Mouse (Mus musculus) lung, postnatal 0 days (tissue): ENCODE measurements around the gene Plxnd1. TPM values are rescaled to one million over a fixed set of nuclear protein-coding genes. Genes with fewer than 3 reads are reported as not detected.

Experiments
- ATAC-seq: fragments of 200-750 bp; cut with Nextera tagmentation; 2 replicates; pipeline ENCODE4 v1.8.0; 2017; ENCODE audit warnings: moderate library complexity
- DNase-seq: peaks from one replicate; pipeline ENCODE4 v3.0.0-alpha.2; 2016; ENCODE audit warnings: low spot score
- H3K27ac ChIP-seq: fragments of 300-500 bp; sonication (generic); 2 replicates; pipeline ENCODE4 v1.5.1; 2014; ENCODE audit warnings: antibody characterized with exemption, mild to moderate bottlenecking, low read length, mixed read lengths
- H3K27me3 ChIP-seq: fragments of 300-500 bp; sonication (generic); replicated peaks from 2 replicates; pipeline ENCODE4 v1.6.1; 2014; ENCODE audit warnings: low read length, mixed read lengths; ENCODE audit not compliant: insufficient read depth
- H3K36me3 ChIP-seq: fragments of 300-500 bp; sonication (generic); 2 replicates; pipeline ENCODE4 v1.6.1; 2014; ENCODE audit warnings: low read length, mixed read lengths; ENCODE audit not compliant: insufficient read depth
- H3K4me1 ChIP-seq: fragments of 300-500 bp; sonication (generic); 2 replicates; pipeline ENCODE4 v1.6.1; 2014; ENCODE audit warnings: antibody characterized with exemption, low read depth, low read length, mixed read lengths; ENCODE audit not compliant: insufficient read depth
- H3K4me2 ChIP-seq: fragments of 300-500 bp; sonication (generic); replicated peaks from 2 replicates; pipeline ENCODE4 v1.6.1; 2014; ENCODE audit warnings: low read depth, mild to moderate bottlenecking, low read length, moderate library complexity, mixed read lengths
- H3K4me3 ChIP-seq: fragments of 300-500 bp; sonication (generic); 2 replicates; pipeline ENCODE4 v1.5.1; 2014; ENCODE audit warnings: low read depth, low read length
- H3K9ac ChIP-seq: fragments of 300-500 bp; sonication (generic); replicated peaks from 2 replicates; pipeline ENCODE4 v1.6.1; 2014; ENCODE audit warnings: low read depth, mild to moderate bottlenecking
- H3K9me3 ChIP-seq: fragments of 300-500 bp; sonication (generic); 2 replicates; pipeline ENCODE4 v1.6.1; 2016; ENCODE audit warnings: low read length, mixed read lengths
- CTCF ChIP-seq: IDR thresholded peaks from 2 replicates; pipeline ENCODE4 v1.5.1; 2016; ENCODE audit warnings: antibody characterized with exemption, mild to moderate bottlenecking
- EP300 ChIP-seq: IDR thresholded peaks from 2 replicates; pipeline ENCODE4 v1.6.1; 2016; ENCODE audit warnings: antibody characterized with exemption, mild to moderate bottlenecking, control low read depth
- WGBS: fragments of 180-500 bp; shearing (Covaris S2); extraction: QIAGEN DNeasy Blood & Tissue Kit; methylation state at CpG from one replicate; pipeline ENCODE4 v1.1.7; 2014; 5-methylcytosine and 5-hydroxymethylcytosine counted together
- polyA plus RNA-seq: library from polyadenylated mRNA; unstranded; fragments of >200 nt; fragmentation: Nextera tagmentation; extraction: Ambion mirVana; gene quantifications from 2 replicates; pipeline ENCODE4 v1.2.1, GENCODE M21; 2015

Plxnd1 gene
- polyA plus RNA-seq, 1 experiment from 2014 or later: 26.9 TPM

DNA sequence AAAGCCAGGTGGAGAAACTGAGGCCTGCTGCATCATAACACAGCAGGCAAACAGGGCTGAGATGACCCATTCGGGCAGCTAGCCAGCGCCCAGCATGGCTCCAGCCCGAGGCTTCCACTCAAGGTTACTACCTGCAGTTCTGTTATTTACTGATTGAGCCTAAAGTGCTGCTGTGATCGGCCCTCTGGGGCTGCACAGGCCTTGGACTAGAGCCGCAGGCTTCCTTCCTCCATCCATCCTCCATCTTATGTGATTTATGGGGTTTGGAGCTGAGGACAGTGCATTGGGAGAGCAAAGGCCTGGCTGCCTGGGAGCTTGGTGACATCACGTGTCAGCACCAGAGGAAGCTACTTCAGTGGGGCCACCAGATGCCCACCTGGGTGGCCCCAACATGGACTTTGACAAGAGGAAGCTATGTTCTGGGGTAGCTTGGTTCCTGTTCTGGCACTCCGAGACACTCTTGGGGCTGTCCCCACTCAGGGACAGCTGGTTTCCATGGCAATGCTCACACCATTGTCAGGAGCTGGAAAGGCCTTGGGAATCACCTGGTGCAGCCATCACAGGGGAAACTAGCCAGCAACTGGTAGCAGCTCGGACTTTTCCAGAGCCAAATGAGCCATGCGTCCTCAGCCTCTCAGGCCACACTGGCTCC is 7.6 kb downstream of the Plxnd1 start:
- Histone ChIP-seq H3K4me3 (no peak overlapping the region), H3K27ac (no peak overlapping the region), H3K4me1 (peaks cover 22% of the 10 kb centered on the region), H3K36me3 (no peaks in the 10 kb centered on the region), H3K9me3 (no peaks in the 10 kb centered on the region), H3K9ac (no peak overlapping the region), H3K4me2 (no peak overlapping the region), H3K27me3 (no peaks in the 10 kb centered on the region)
- DNase-seq: no peak
- TF ChIP-seq CTCF (no peak), EP300 (no peak)
- no peak for ATAC-seq
- 35% methylated on average over 9 of the region's 9 CpGs for WGBS

DNA sequence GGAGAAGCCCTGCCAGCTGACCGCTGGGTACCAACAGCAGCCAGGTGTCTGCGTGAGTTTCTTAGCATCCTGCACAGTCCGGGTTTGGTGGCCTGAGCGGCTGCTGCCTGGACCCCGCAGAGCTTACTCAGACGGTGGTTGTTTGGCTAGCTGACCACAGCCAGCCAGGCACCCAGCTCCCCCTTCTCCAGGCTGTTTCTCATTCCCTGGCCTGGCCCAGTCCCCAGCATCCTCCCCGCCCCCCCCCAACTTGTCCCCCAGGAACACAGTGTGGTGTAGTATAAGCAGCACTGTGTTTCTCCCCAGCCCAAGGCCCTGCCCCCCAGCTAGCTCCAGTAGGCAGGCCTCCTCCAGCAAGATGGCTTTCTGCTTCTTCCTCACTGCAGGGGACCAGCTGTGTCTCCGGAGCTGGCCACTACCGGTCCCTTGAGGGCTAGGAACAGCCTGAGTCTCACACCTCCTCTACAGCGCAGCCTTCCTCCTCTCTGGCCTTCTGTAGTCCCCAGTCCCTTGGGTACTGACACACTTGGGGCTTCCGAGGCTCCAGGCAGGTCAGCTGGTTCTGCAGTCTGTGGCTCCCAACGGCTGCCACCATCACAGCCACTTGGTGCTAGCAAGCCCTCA is 8.2 kb downstream of the Plxnd1 start:
- ATAC-seq (no peak), DNase-seq (no peak)
- H3K27me3 ChIP-seq: no peaks in the 10 kb centered on the region
- H3K4me3 ChIP-seq: no peak overlapping the region
- no peak overlapping the region for H3K9ac ChIP-seq
- H3K36me3 ChIP-seq: no peaks in the 10 kb centered on the region
- H3K4me2 ChIP-seq: 0 out of 2 replicates have a peak overlapping the region, but pooled peaks have one; percentile 11
- TF ChIP-seq EP300 (no peak), CTCF (no peak)
- no peak overlapping the region for H3K27ac ChIP-seq
- H3K4me1 ChIP-seq: peaks cover 22% of the 10 kb centered on the region
- H3K9me3 ChIP-seq: no peaks in the 10 kb centered on the region
- 41% methylated on average over 12 of the region's 12 CpGs for WGBS

DNA sequence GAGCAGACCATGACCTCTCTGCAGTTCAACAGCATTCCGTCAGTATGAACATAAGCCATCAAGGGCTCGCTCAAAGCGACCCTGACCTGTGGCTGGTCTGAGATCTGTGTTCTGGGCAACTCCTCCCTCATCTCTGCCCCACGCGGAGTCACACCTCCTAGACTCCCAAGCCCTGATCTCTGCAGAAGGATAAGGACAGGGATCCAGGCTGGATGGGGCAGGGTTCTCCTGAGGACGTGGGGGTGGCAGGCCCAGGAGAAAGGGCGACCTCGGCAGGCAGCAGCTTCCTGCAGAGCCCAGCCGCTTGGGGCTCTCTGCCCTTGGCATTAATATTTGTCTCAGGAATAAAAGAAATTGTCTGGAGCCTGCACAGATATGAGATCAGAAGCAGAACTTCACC is 9.2 kb downstream of the Plxnd1 start:
- no peaks in the 10 kb centered on the region for H3K9me3 ChIP-seq
- peaks cover 22% of the 10 kb centered on the region for H3K4me1 ChIP-seq
- H3K36me3 ChIP-seq: no peaks in the 10 kb centered on the region
- WGBS: 32% methylated on average over 9 of the region's 9 CpGs
- TF ChIP-seq CTCF (no peak), EP300 (no peak)
- no peak for ATAC-seq
- H3K4me2 ChIP-seq: no peak overlapping the region; the same call in 1 of the 2 replicates
- DNase-seq: no peak
- H3K27ac ChIP-seq: no peak overlapping the region; the same call in 1 of the 2 replicates
- no peaks in the 10 kb centered on the region for H3K27me3 ChIP-seq
- no peak overlapping the region for H3K9ac ChIP-seq
- no peak overlapping the region for H3K4me3 ChIP-seq

DNA sequence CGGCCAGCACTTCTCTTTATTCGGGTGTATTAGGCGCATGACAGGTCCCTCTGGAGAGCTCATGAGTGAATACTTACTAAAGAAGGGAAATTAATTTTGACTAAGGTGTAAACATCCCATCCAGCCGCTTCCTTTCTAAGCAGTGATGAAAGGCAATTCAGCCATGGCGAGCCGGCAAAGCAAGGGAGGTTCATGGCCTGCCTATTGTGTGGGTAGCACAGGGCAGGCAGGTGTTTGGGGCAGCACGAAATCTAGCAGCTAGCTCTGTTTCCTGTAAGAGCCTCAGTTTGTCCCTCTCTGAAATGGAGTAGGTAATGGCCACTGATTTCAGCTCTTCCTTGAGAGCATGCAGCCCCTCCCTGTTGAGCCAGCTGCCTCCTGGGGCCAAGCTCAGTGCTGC is 10.2 kb downstream of the Plxnd1 start:
- Histone ChIP-seq H3K9ac (no peak overlapping the region), H3K27ac (no peak overlapping the region), H3K36me3 (peaks cover 8% of the 10 kb centered on the region; the same call in 1 of the 2 replicates), H3K27me3 (no peaks in the 10 kb centered on the region), H3K4me1 (peaks cover 22% of the 10 kb centered on the region), H3K9me3 (no peaks in the 10 kb centered on the region), H3K4me3 (no peak overlapping the region), H3K4me2 (peak overlapping the region; percentile 8; the same call in 1 of the 2 replicates)
- ATAC-seq (no peak), DNase-seq (no peak)
- TF ChIP-seq CTCF (no peak), EP300 (no peak)
- 58% methylated on average over 7 of the region's 7 CpGs for WGBS

DNA sequence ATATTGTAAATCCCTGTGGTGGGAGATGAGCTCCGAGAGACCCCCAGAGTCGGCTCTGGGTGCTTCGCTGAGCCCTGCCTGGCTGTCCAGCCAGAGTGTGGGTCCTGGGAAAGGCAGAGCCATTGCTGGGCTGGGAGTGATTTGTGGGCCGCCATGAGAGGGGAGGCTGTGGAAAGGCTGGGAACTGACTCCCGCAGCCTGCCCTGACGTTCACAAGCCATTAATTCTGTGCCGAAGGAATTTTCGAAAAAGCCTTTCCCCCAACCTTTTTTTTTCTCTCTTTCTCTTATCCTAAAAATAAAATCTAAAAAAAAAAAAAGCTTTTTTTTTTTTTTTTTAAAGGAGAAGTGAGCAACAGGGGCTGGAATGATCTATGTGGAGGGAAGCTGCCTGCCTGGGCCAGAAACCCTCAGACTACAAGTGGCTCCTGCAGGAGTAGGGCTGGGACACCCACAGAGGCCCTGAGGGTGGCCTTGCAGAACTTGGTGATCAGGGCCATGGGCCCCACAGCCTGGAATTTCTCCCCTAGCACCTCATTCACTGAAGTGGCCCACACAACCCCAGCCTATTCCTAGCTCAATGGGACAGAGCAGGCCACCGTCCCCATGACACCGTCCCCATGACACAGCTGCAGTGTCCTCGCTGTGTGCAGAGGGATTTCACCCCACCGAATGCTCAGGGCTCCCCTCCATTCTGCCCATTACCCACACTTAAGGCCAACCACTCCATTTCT is 11.3 kb downstream of the Plxnd1 start:
- Histone ChIP-seq H3K36me3 (peaks cover 8% of the 10 kb centered on the region; the same call in 1 of the 2 replicates), H3K27me3 (no peaks in the 10 kb centered on the region), H3K4me2 (0 out of 2 replicates have a peak overlapping the region, but pooled peaks have one; percentile 14), H3K9ac (no peak overlapping the region), H3K27ac (peak overlapping the region; percentile 71), H3K9me3 (no peaks in the 10 kb centered on the region), H3K4me1 (peaks cover 22% of the 10 kb centered on the region; the same call in 1 of the 2 replicates), H3K4me3 (no peak overlapping the region)
- DNase-seq: peak; percentile 78
- TF ChIP-seq CTCF (no peak), EP300 (peak; percentile 43; the same call in 1 of the 2 replicates)
- WGBS: 45% methylated on average over 12 of the region's 12 CpGs
- ATAC-seq: peak; percentile 76

DNA sequence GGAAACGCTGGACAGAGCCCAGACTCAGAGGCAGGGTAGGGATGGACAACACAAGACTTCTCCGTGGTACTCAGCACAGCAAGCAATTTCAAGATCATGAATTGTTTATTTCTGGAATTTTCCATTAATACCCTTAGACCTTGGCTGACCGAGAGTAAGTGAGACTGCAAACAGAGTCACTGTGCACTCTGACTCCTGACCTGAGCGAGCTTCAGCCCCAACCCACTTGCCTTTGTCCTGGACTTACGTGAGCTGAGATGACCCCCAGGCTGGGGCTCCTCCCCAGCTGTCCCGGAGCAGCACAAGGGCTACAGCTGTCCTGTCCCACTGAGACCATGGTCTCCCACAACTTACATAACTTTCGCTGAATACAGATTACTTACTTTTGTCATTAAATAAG is 11.9 kb downstream of the Plxnd1 start:
- H3K4me3 ChIP-seq: no peak overlapping the region
- no peak overlapping the region for H3K9ac ChIP-seq
- DNase-seq (no peak), ATAC-seq (peak; percentile 29)
- no peaks in the 10 kb centered on the region for H3K27me3 ChIP-seq
- peaks cover 22% of the 10 kb centered on the region; the same call in 1 of the 2 replicates for H3K4me1 ChIP-seq
- H3K27ac ChIP-seq: peak overlapping the region; percentile 71
- H3K36me3 ChIP-seq: peaks cover 12% of the 10 kb centered on the region; the same call in 1 of the 2 replicates
- no peaks in the 10 kb centered on the region for H3K9me3 ChIP-seq
- 0 out of 2 replicates have a peak overlapping the region, but pooled peaks have one; percentile 14 for H3K4me2 ChIP-seq
- TF ChIP-seq CTCF (no peak), EP300 (no peak)
- 56% methylated on average over 7 of the region's 7 CpGs for WGBS
